Mouse (Mus musculus) left cerebral cortex, adult 2 months (tissue): ENCODE data around the gene Eif1ad. TPM values are rescaled to one million over a fixed set of nuclear protein-coding genes. Genes with fewer than 3 reads are reported as not detected.
A peak's percentile ranks its signal among the peaks of the same experiment; 100 is the strongest.

Source experiments
- DNase-seq, 2 experiments: peaks; one replicate each; pipeline ENCODE4 v3.0.0; 2021 to 2022; ENCODE audit warnings: low spot score in 2 of 2, mixed read lengths in 1 of 2; ENCODE audit errors: extremely low spot score in 1 of 2
- H3K27ac ChIP-seq: fragments of 200-600 bp; 2 replicates; pipeline ENCODE4 v1.8.1; 2022
- H3K4me3 ChIP-seq: fragments of 200-600 bp; 2 replicates; pipeline ENCODE4 v1.8.1; 2022
- CTCF ChIP-seq: fragments of 200-600 bp; IDR thresholded peaks from 2 replicates; pipeline ENCODE4 v1.8.1; 2022; ENCODE audit warnings: antibody characterized with exemption, mild to moderate bottlenecking, moderate library complexity
- intact Hi-C: fragments of 180-260 bp; cut with DNase I; formaldehyde crosslinking; loops from one replicate; pipeline ENCODE4 v1.15.1; 2025
- total RNA-seq, 2 experiments: library from RNA; stranded (reverse); gene quantifications; 2 replicates each; pipeline ENCODE4 v1.2.3; 2021

Eif1ad gene
- total RNA-seq, 2 experiments from 2014 or later: 23.4 to 25.5 TPM

- Histone ChIP-seq H3K4me3 (no peak overlapping the region), H3K27ac (no peak overlapping the region)
- DNase-seq: no peak
- no peak for TF ChIP-seq CTCF
- intact Hi-C loops: no loop called here
These were observed 12.9 kb upstream of the Eif1ad start for GRCm38 (mm10) chr19:5353609-5354008.

GRCm38 (mm10) chr19:5356080-5356479, 10.5 kb upstream of the Eif1ad start:
- Histone ChIP-seq H3K4me3 (no peak overlapping the region), H3K27ac (no peak overlapping the region)
- TF ChIP-seq CTCF: no peak
- intact Hi-C loops: no loop called here
- no peak for DNase-seq

GRCm38 (mm10) chr19:5362186-5362585, 4.4 kb upstream of the Eif1ad start:
- intact Hi-C loops: no loop called here

GRCm38 (mm10) chr19:5364124-5364523, 2.4 kb upstream of the Eif1ad start:
- no peak overlapping the region for H3K27ac ChIP-seq
- intact Hi-C loops: no loop called here
- DNase-seq: no peak
- no peak for TF ChIP-seq CTCF
- no peak overlapping the region for H3K4me3 ChIP-seq

More at GRCm38 (mm10) chr19:5362186-5362585, 4.4 kb upstream of the Eif1ad start:
- TF ChIP-seq CTCF: no peak
- no peak for DNase-seq
- Histone ChIP-seq H3K27ac (no peak overlapping the region), H3K4me3 (no peak overlapping the region)

- no peak for DNase-seq
- no peak for TF ChIP-seq CTCF
- intact Hi-C loops: loop anchor here (1.0 to 5.0 kb wide), 4 partner anchors 23 to 322 kb away; partner anchors contain the start of genes AI837181, Drap1, Map3k11 and Mus81
- Histone ChIP-seq H3K4me3 (peak overlapping the region; percentile 88), H3K27ac (peak overlapping the region; percentile 94)
These were observed 790 bp upstream of the Eif1ad start for GRCm38 (mm10) chr19:5365751-5366150.

GRCm38 (mm10) chr19:5367053-5367359, 465 bp downstream of the Eif1ad start, which contains the start of gene Banf1:
TSS of gene Banf1 (minus strand) at chr19:5367168.
- intact Hi-C loops: loop anchor here (2.0 to 5.0 kb wide), 3 partner anchors 58 to 320 kb away; partner anchors contain the start of genes AI837181, Drap1, Map3k11 and Mus81
- DNase-seq: no peak
- TF ChIP-seq CTCF: no peak

GRCm38 (mm10) chr19:5367455-5367854, 914 bp downstream of the Eif1ad start:
- DNase-seq: no peak
- TF ChIP-seq CTCF: no peak; the same call in 1 of the 2 replicates
- Histone ChIP-seq H3K27ac (no peak overlapping the region; the same call in none of the 2 replicates), H3K4me3 (peak overlapping the region; percentile 88)
- intact Hi-C loops: loop anchor here (2.0 to 5.0 kb wide), 3 partner anchors 57 to 320 kb away; partner anchors contain the start of genes AI837181, Drap1, Map3k11 and Mus81

More at GRCm38 (mm10) chr19:5367053-5367359, 465 bp downstream of the Eif1ad start, which contains the start of gene Banf1:
- Histone ChIP-seq H3K27ac (peak within 1 kb of the TSS; percentile 94), H3K4me3 (peak within 1 kb of the TSS; percentile 88)

- no peak for DNase-seq
- no peak overlapping the region for H3K27ac ChIP-seq
- intact Hi-C loops: no loop called here
- H3K4me3 ChIP-seq: no peak overlapping the region
- TF ChIP-seq CTCF: peak; percentile 14
These were observed 4.4 kb downstream of the Eif1ad start for GRCm38 (mm10) chr19:5370932-5371331.

- Histone ChIP-seq H3K27ac (no peak overlapping the region), H3K4me3 (no peak overlapping the region)
- TF ChIP-seq CTCF: no peak
- no peak for DNase-seq
- intact Hi-C loops: no loop called here
These were observed 6.2 kb downstream of the Eif1ad start for GRCm38 (mm10) chr19:5372724-5373123.

- Histone ChIP-seq H3K4me3 (no peak overlapping the region), H3K27ac (no peak overlapping the region)
- no peak for DNase-seq
- TF ChIP-seq CTCF: no peak
- intact Hi-C loops: no loop called here
These were observed 7.6 kb downstream of the Eif1ad start for GRCm38 (mm10) chr19:5374177-5374576.

- intact Hi-C loops: no loop called here
- Histone ChIP-seq H3K4me3 (no peak overlapping the region), H3K27ac (no peak overlapping the region)
- DNase-seq: no peak
- no peak for TF ChIP-seq CTCF
These were observed 8.2 kb downstream of the Eif1ad start for GRCm38 (mm10) chr19:5374748-5375147.

- Histone ChIP-seq H3K27ac (no peak overlapping the region), H3K4me3 (no peak overlapping the region)
- intact Hi-C loops: no loop called here
- no peak for TF ChIP-seq CTCF
- DNase-seq: no peak
These were observed 10.9 kb downstream of the Eif1ad start for GRCm38 (mm10) chr19:5377446-5377845.

- no peak overlapping the region for H3K4me3 ChIP-seq
- intact Hi-C loops: no loop called here
- DNase-seq: no peak
- TF ChIP-seq CTCF: no peak
- H3K27ac ChIP-seq: no peak overlapping the region
These were observed 16.8 kb downstream of the Eif1ad start for GRCm38 (mm10) chr19:5383326-5383725.
